Mouse (Mus musculus): ENCODE data around the gene Cacna2d1. TPM values are rescaled to one million over a fixed set of nuclear protein-coding genes. Genes with fewer than 3 reads are reported as not detected.

The Cacna2d1 gene
- polyA plus RNA-seq, 2 experiments = 25.0 to 26.0 TPM

GRCm38 (mm10) chr5:16029481-16029880 lies 95.0 kb downstream of the Cacna2d1 start:
- peaks cover 9% of the 10 kb centered on the region for H3K4me1 ChIP-seq (ENCODE audit: control insufficient read depth, insufficient read depth, low read length)
- ATAC-seq (ENCODE audit: low FRiP score, low read depth) = no peak
- WGBS = 45% methylated on average over 5 of the region's 5 CpGs
- H3K36me3 ChIP-seq (ENCODE audit: control insufficient read depth, insufficient read depth, low read length) = no peaks in the 10 kb centered on the region
- H3K9me3 ChIP-seq (ENCODE audit: control insufficient read depth, low read length) = peaks cover 3% of the 10 kb centered on the region; the same call in 1 of the 2 replicates
- no peaks in the 10 kb centered on the region for H3K27me3 ChIP-seq (ENCODE audit: control insufficient read depth, insufficient read depth, low read length)
- DNase-seq (ENCODE audit: low spot score) = no peak
- no peak for TF ChIP-seq POLR2A (IDR thresholded peaks at IDR 0.05; ENCODE audit: borderline replicate concordance, extremely low read depth, insufficient read depth, insufficient read length)
- H3K4me2 ChIP-seq (replicated peaks; ENCODE audit: low read depth, low read length, severe bottlenecking) = no peak overlapping the region
- no peak overlapping the region for H3K4me3 ChIP-seq (replicated peaks; ENCODE audit: low read length)
- H3K9ac ChIP-seq (ENCODE audit: low read depth, low read length, severe bottlenecking) = no peak overlapping the region
- no peak overlapping the region for H3K27ac ChIP-seq (replicated peaks; ENCODE audit: low read depth, low read length)

DNA sequence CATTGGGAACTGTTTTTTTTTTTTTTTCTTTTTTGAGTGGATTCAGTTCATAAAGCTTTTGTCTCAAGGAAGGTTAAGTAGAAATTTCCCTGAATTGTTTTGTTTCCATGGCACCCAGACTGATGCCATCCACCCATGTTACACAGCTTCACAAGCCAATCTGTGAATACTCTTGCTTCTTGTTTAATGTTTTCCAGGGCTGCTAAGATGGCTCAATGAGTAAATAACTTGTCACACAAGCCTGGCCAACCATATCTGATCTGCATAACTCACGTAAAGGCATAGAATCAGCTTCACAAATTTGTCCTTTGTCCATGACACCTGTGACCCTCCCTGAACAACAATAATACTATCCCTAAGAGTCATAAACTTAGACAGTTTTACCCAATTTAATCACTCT lies 99.1 kb downstream of the Cacna2d1 start:
- no peak for TF ChIP-seq POLR2A (IDR thresholded peaks at IDR 0.05; ENCODE audit: borderline replicate concordance, extremely low read depth, insufficient read depth, insufficient read length)
- H3K9ac ChIP-seq (ENCODE audit: low read depth, low read length, severe bottlenecking) = no peak overlapping the region
- no peak overlapping the region for H3K27ac ChIP-seq (replicated peaks; ENCODE audit: low read depth, low read length)
- H3K27me3 ChIP-seq (ENCODE audit: control insufficient read depth, insufficient read depth, low read length) = no peaks in the 10 kb centered on the region
- ATAC-seq (ENCODE audit: low FRiP score, low read depth) = no peak
- H3K4me3 ChIP-seq (replicated peaks; ENCODE audit: low read length) = no peak overlapping the region
- H3K9me3 ChIP-seq (ENCODE audit: control insufficient read depth, low read length) = peaks cover 3% of the 10 kb centered on the region; the same call in 1 of the 2 replicates
- H3K36me3 ChIP-seq (ENCODE audit: control insufficient read depth, insufficient read depth, low read length) = no peaks in the 10 kb centered on the region
- 97% methylated on average over 1 of the region's 1 CpGs for WGBS
- H3K4me1 ChIP-seq (ENCODE audit: control insufficient read depth, insufficient read depth, low read length) = peaks cover 5% of the 10 kb centered on the region
- no peak overlapping the region for H3K4me2 ChIP-seq (replicated peaks; ENCODE audit: low read depth, low read length, severe bottlenecking)
- DNase-seq (ENCODE audit: low spot score) = no peak

DNA sequence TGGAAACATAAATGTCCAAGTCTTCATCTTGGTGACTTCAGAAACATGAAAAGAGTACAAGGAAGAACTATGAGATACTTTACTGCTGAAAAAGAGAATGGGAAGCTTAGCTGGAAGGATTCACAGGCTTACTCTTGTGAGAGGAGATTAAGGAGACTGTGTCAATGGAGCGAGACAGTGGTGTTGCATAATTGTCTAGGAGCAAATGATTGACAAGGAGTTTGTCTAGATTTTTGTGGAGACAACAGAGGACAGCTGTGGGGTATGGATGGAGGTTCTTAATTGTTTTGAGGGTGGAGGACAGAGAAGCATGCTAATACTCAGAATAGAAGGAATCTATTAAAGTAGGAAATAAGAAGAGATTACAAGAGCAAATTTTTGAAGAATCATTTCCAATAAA lies 100.8 kb downstream of the Cacna2d1 start:
- ATAC-seq (ENCODE audit: low FRiP score, low read depth) = no peak
- no peak overlapping the region for H3K4me3 ChIP-seq (replicated peaks; ENCODE audit: low read length)
- 78% methylated on average over 1 of the region's 1 CpGs for WGBS

GRCm38 (mm10) chr5:16045147-16045878 lies 110.8 kb downstream of the Cacna2d1 start:
- no peak overlapping the region for H3K4me2 ChIP-seq (replicated peaks; ENCODE audit: low read depth, low read length, severe bottlenecking)
- DNase-seq (ENCODE audit: low spot score) = no peak
- H3K4me3 ChIP-seq (replicated peaks; ENCODE audit: low read length) = no peak overlapping the region
- H3K27ac ChIP-seq (replicated peaks; ENCODE audit: low read depth, low read length) = no peak overlapping the region
- ATAC-seq (ENCODE audit: low FRiP score, low read depth) = no peak
- WGBS = 79% methylated on average over 6 of the region's 6 CpGs
- H3K27me3 ChIP-seq (ENCODE audit: control insufficient read depth, insufficient read depth, low read length) = no peaks in the 10 kb centered on the region
- H3K4me1 ChIP-seq (ENCODE audit: control insufficient read depth, insufficient read depth, low read length) = no peaks in the 10 kb centered on the region
- H3K36me3 ChIP-seq (ENCODE audit: control insufficient read depth, insufficient read depth, low read length) = no peaks in the 10 kb centered on the region
- no peak overlapping the region for H3K9ac ChIP-seq (ENCODE audit: low read depth, low read length, severe bottlenecking)
- no peaks in the 10 kb centered on the region for H3K9me3 ChIP-seq (ENCODE audit: control insufficient read depth, low read length)
- TF ChIP-seq POLR2A (IDR thresholded peaks at IDR 0.05; ENCODE audit: borderline replicate concordance, extremely low read depth, insufficient read depth, insufficient read length) = no peak

More for the DNA sequence above, 100.8 kb downstream of the Cacna2d1 start:
- DNase-seq (ENCODE audit: low spot score) = no peak
- H3K27ac ChIP-seq (replicated peaks; ENCODE audit: low read depth, low read length) = no peak overlapping the region
- H3K36me3 ChIP-seq (ENCODE audit: control insufficient read depth, insufficient read depth, low read length) = no peaks in the 10 kb centered on the region
- no peak overlapping the region for H3K9ac ChIP-seq (ENCODE audit: low read depth, low read length, severe bottlenecking)
- no peaks in the 10 kb centered on the region for H3K4me1 ChIP-seq (ENCODE audit: control insufficient read depth, insufficient read depth, low read length)
- TF ChIP-seq POLR2A (IDR thresholded peaks at IDR 0.05; ENCODE audit: borderline replicate concordance, extremely low read depth, insufficient read depth, insufficient read length) = no peak
- peaks cover 3% of the 10 kb centered on the region; the same call in 1 of the 2 replicates for H3K9me3 ChIP-seq (ENCODE audit: control insufficient read depth, low read length)
- H3K27me3 ChIP-seq (ENCODE audit: control insufficient read depth, insufficient read depth, low read length) = no peaks in the 10 kb centered on the region
- no peak overlapping the region for H3K4me2 ChIP-seq (replicated peaks; ENCODE audit: low read depth, low read length, severe bottlenecking)

GRCm38 (mm10) chr5:16047452-16048191 lies 113.1 kb downstream of the Cacna2d1 start:
- no peaks in the 10 kb centered on the region for H3K9me3 ChIP-seq (ENCODE audit: control insufficient read depth, low read length)

More at GRCm38 (mm10) chr5:16047452-16048191, 113.1 kb downstream of the Cacna2d1 start:
- WGBS = 55% methylated on average over 10 of the region's 10 CpGs
- TF ChIP-seq POLR2A (IDR thresholded peaks at IDR 0.05; ENCODE audit: borderline replicate concordance, extremely low read depth, insufficient read depth, insufficient read length) = no peak
- H3K4me2 ChIP-seq (replicated peaks; ENCODE audit: low read depth, low read length, severe bottlenecking) = no peak overlapping the region
- no peak overlapping the region for H3K9ac ChIP-seq (ENCODE audit: low read depth, low read length, severe bottlenecking)
- DNase-seq (ENCODE audit: low spot score) = no peak
- H3K4me1 ChIP-seq (ENCODE audit: control insufficient read depth, insufficient read depth, low read length) = no peaks in the 10 kb centered on the region
- no peak overlapping the region for H3K27ac ChIP-seq (replicated peaks; ENCODE audit: low read depth, low read length)
- no peak for ATAC-seq (ENCODE audit: low FRiP score, low read depth)
- no peak overlapping the region for H3K4me3 ChIP-seq (replicated peaks; ENCODE audit: low read length)
- H3K36me3 ChIP-seq (ENCODE audit: control insufficient read depth, insufficient read depth, low read length) = no peaks in the 10 kb centered on the region
- no peaks in the 10 kb centered on the region for H3K27me3 ChIP-seq (ENCODE audit: control insufficient read depth, insufficient read depth, low read length)

All from limb, embryonic 14.5 days (tissue).